Mouse (Mus musculus) cerebellum, adult 11 months (tissue): ENCODE data around the gene Kit.

Experiments used
- DNase-seq: peaks from one replicate; pipeline ENCODE4 v3.0.0; 2022

Gene Kit

DNA sequence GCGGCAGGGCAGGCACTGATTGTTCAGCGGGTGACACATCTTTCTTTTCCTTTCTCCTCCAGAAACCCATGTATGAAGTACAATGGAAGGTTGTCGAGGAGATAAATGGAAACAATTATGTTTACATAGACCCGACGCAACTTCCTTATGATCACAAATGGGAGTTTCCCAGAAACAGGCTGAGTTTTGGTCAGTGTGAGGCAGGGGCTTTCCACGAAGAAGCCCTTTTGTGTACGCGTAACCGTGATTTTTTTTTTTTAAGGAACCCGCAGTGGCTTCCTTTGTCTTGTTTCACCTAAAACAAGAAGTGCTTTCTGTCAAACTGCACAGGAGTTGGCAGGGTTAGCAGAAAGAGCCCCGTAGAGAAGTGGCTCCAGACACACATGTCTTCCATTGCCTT, 65.9 kb downstream of the Kit start:
- DNase-seq: no peak

DNA sequence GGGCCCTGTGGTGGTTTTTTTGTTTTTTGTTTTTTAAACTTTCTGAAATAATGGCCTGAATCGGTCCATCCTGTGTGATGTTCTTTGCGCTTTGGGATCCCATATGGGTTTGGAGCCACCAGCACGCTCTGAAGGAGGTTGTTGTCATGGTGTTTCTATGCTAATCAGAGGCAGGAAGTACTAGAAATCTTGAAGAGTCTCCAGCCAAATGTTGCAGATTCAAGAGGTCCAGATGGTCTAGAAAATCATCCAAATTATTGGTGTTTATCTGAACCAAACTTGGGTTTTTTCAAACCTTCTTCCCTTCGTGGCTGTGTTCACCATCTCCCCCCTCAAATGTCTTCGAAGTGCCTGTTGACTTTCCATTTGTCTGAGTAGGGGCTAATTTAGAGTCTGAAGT, 72.3 kb downstream of the Kit start:
- no peak for DNase-seq

DNA sequence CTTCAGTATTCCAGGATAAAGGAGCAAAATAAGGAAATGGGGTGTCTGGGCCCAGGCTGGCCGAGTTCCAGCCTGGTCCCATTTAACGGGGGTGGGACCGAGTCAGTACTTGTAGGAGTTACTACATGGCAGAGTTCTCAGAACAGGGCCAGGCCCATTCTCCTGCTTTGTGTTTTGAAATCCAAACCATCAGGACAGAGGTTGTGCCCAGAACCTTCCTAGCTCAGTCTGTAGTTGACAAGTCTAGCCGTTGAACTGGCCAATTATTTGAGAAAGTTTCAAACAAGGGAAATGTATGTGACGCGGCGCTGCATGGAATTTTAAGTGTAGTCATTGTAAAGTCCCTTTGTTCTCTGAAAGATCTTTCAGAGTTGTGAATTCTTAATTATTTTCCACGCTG, 75.8 kb downstream of the Kit start:
- DNase-seq: no peak

DNA sequence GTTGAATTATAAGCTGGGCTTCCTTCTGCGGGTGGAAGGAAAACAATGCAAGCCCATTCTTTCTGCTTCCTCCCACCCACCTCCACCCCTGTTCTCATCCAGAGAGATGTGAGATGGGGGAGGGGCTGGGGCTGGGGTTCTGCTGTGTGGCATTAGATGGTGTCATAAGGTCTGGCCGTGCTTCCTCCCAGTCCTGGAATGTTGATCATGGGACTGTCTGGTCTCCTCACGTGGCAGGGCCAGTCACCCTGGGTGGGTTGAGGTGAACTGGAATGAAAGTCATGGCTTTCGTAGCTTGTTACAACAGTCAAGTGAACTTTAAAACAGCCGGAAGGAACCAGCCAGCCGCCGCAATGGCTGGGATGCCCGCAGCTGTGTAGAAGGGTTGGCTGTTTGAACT, 78.7 kb downstream of the Kit start:
- DNase-seq: no peak

DNA sequence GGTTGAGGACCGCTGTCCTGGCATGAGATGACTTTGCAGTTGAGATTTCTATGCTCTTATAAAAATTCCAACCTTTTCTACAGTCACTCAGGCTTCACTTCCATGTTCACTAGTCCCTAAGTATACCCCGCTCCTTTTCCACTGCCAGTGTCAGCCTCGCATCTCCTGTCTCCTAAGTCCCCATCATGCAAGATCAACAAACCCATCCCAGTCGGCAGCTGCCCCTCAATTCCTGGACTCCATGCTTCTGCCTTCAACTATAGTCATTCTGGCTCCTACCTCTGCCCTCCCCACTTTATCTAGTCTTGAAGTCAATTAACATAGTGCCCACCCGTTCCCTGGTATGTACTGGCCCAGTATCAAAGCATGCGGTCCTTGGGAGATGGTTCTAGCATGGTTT, 83.9 kb downstream of the Kit start:
- DNase-seq: no peak

DNA sequence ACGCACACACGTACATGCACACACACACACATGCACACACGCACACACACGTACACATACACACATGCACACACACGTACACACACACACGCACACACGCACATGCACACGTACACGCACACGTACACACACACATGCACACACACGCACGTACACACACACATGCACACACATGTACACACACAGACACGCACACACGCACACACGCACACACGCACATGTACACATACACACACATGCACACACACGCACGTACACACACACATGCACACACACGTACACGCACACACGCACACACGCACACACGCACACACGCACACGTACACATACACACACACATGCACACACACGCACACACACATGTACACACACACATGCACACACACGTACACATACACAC, 85.6 kb downstream of the Kit start:
- no peak for DNase-seq

DNA sequence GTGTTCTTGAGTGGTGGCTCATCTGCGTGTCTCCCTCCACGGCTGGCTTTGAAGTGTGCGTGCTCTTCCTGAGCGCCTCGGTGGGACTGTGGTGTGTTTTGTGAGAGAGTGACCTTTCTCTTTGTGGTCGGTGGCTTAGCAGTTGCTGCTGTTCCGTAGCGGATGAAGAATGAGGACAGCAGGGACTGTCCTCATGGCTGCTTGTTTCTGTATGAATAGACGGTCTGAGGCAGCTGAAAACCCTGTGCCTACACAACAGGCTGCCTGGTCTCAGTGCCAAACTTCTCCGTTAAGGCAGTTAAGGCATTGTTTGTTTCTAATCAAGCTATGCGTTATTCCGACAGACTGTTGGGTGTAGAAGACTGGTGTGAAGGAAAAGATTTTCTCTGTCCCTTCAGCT, 87.8 kb downstream of the Kit start:
- DNase-seq: no peak

DNA sequence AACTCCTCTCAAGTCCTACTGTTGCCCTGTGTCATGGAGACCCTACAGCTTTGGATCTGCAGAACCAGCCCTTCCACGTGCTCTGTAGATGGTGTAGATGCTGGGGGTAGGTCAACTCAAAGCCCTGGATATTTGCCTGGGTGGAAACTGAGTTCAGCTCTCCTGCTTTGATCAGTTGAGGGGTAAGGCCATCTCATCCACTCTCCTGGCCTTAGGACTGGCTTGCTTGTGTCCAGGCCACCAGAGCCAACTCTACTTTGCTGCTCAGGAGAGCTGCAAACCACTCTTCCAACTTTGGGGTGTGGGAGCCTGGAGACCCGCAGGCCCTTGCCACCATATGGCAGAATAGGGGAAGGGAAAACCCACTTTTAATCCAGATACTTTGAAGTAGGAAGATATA, 89.1 kb downstream of the Kit start:
- no peak for DNase-seq

DNA sequence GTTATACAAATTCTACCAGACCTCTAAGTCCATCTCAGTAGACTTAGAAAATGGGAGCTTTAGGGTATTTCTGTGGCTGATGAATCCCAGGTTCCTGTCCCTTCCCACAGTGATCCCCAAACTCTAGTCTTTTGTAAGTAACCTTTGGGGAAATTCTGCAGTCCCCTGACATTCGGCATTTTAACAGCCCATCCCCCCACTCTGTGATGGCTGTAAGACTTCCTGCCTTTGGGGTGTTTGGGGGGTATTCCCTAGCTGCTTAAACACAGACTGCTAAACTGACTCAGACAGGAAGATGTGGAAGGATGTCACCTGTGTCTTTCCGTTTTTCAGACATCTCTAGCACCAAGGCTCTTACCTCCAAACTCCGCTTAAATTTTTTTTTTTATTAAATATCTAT, 92.4 kb downstream of the Kit start:
- no peak for DNase-seq

DNA sequence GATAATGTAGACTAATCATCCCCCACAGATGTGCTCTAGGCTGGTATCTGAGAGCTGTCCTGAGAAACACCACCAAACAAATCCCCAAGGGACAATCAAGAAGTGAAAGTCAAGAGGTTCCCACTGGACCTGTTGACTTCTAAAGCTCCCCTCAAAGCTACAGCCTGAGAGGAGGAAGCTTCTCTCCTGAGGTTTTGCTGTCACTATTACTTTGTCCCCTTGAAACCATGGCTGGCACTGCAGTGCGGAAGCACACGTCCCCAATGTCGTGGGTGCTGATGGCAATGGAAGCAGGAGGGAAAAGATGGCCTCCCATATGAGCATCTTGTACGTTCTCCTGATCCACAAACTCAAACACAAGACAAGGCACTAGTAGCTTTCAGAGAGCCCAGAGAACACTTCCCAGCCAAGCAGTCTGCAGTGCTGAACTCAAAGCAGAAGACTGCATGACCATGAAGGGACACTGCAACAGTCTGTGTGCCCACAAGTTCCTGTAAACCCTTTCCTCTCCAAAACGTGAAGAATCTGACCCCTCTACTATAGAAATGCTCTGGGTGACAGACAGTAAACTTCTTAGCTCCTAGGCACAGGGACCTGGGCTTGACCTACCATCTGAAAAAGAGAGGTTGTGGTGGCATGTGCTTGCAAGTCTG, 96.5 kb downstream of the Kit start:
- no peak for DNase-seq

DNA sequence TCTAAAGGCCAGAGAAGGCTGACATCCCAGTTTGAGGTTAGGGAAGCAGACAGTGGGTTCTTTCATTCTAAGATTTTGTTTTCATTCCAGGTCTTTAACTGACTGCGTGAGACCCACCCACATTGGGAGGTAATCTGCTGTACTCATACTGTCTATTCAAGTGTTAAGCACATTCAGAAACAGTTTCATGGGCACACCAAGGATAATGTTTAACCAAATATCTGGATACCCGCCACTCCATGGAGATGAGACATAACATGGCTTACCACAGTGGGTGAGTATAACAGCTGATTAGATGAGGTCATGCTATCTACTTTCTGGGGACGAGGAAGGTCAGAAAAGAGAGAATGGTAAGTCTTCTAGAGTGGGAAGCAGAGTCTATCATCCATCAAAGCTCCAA, 101.3 kb downstream of the Kit start:
- no peak for DNase-seq

DNA sequence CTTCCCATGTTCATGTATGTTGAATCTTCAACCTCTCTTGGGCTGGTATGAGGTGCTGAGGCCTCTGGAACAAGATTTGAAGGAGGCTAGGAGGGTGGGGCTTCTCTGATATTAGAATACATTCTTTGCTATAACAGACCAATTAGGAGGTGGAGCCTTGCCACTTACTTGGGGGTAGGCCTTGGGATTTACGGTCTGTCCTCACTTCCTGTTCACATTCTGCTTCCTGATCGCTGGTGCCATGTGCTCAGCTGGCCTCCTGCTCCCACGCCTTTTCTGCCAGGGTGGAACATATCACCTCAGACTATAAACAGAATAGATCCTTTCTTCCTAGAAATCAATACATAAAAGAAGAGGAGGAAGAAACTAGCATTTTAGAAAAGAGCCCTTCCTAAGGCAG, 105.2 kb downstream of the Kit start:
- no peak for DNase-seq

DNA sequence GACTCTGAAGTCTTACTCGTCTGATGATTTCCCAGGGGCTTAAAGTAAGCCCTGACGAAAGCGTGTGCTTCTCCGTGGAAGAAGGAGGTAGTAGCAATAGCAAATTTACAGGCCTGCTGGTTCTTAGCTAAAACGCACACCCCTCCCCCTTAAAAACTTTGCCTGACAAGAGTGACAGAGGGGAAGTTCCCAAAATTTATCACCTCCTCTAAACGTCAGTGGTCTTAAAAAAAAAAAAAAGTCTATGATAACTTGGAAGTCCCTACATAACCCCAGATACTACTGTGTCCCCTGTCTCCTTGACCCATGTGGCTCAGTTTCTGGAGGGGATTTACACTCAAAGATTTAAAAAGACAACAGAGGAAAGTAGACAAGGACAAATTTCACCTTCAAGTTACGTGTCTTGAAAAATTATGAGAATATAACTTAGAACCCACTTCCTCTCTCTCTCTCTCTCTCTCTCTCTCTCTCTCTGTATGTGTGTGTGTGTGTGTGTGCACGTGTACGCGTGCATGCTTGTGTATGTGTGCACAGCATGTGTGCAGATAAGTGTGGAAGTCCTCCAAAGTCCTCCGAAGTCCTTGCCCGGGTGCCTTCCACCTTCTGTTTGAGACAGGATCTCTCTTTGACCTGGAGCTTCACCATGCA, 120.6 kb downstream of the Kit start:
- no peak for DNase-seq

DNA sequence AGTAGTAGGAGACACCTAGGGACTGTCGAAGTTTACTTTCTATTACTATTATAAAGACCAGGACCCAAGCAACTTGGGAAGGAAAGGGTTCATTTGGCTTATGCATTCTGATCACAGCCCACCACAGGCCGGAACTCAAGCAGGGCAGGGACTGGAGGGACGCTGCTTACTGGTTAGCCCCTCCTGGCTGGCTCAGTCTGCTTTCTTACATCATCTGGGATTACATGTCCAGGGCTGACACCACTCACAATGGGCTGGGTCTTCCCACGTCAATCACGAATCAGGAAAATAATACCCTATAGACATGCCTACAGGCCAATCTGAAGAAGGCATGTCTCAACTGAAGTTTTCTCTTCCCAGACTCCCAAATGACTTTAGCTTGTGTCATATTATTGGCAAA, 122.2 kb downstream of the Kit start:
- DNase-seq: no peak

DNA sequence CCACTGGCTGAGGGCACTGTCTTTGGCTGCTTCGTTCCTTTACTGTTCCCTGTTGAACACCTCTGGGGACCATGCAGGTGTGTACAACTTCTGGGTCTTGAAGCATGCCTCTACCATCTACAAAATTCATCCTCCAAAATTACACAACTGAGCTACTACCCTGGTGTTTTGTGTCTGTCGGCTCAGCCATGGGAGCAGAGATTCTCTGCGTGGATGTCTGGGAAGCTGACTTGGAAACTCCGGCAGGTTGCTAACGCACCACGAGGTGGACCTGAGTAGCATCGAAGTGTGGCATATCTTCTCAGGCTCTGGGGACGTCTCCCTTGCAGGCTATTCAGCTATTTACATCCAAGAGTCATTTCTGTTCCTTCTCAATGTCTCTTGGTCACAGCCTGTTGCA, 123.8 kb downstream of the Kit start:
- no peak for DNase-seq

DNA sequence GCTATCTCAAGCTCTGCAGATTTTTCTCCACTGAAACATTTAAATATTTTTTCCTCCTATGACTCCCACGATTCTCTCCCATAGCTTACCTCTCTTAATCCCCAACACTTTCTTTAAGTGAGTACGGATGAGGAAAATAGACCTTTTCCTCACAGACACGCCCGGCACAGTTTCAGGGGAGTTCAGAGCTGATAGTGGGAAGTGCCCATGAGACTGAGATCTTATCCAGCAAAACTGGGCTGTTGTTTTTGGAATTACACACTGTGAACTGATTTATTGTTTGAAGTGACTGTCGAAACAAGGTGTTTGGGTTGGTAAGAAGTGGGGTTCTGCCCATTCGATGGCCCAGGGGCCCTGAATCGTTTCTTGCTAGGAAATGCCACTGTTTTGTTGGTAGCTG, 124.4 kb downstream of the Kit start:
- DNase-seq: no peak

DNA sequence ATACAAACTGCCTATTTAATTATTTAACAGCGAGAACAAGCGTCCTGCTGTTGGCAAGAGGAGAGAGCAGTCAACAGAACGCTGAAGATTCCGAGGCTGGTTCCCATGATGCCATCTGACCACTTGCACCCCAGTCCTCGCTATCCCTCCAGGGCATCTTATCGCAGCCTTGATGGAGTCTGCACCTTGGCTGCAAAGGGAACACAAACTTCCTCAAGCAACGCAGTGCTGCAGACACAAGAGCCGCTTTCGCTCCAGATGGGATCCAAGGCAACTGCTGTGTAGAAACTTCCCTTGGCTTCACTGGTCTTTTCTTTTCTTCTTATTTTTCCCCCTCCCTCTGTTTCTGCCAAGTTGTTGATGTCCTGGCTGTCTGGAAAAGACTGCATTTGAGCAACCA, 124.8 kb downstream of the Kit start:
- DNase-seq: no peak

DNA sequence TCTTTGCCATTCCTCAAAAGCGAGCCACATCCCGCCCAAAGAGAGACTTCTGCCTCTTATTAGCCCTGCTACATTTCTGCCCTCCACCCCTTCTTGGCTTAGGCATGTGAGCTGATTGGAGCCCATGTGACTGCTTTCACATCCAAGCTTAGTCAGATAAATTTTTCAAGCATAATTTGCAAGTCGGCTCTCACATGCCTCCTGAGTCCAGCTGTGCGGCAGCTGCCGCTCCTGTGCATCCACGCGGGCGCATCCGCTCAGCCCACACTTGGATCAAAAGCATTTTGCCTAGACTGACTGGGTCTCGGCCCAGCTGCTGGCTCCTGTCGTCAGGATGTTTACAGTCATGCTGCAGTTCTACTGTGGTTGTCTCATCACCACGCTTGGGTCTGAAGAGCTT, 126.9 kb downstream of the Kit start:
- DNase-seq: no peak

DNA sequence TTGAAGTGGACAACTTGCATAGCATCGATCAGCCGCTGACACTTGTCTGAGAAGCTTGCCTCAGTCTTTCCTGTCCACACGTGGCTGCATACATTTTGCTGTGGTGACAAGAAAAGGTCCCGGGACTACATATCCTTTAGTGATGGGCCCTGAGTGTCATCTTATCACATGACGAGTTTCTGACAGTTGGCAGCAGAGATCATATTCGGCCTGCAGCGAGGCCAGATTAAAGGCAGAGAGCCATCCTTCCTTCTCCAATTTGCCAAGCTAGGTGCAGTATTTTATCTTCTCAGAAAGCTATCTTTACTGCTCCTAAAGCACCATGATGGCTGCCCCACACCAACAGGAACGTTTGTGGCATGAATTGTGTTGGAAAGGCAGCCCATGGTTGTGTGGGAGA, 127.4 kb downstream of the Kit start:
- no peak for DNase-seq

DNA sequence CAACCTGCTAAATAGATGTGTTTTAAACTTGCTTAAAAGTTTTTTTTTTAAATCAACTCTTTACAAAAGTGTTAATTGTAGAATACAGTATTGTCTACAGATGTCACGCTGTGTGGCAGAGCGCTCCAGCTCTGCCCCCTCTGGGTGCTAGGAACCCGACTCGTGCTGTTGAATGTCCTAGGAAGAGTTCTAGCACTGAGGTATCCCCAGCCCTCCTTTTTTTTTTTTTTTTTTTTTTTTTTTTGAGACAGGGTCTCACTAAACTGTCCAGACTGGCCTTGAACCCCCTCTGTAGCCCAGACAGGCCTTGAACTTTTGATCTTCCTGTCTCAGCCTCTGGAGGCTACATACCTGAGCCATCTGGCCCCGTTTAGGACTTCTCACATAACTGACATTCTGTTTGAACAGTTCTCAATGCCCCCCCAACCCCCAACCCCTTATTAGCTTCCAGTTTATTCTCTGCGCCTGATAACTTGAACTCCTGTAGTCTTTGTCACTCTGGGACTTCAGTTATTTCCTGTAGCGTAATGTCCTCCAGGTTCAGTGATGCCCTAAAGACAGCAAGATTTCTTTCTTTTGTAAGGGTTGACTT, 130.0 kb downstream of the Kit start:
- DNase-seq: no peak

DNA sequence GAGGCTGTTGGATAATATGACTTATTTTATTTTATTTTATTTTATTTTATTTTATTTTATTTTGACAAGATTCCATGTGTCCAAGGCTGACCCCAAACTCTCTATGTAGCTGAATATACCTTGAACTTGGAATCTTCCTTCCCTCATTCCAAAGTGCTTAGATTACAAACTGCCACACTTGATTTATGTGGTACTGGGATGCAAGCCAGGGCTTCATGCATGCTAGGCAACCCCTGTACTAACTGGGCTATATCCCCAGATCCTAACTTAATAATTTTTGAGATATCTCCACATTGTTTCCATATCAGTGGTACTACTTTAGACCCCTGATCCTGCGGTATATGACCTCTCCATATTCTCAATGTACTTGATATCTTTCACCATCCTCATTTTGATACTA, 130.7 kb downstream of the Kit start:
- DNase-seq: no peak
